Mouse (Mus musculus) adrenal gland, adult 2 months (tissue): ENCODE results near the gene Fuca2. TPM values are rescaled to one million over a fixed set of nuclear protein-coding genes. Genes with fewer than 3 reads are reported as not detected.
"Not testable (repeated sequence)": the region's sequence is repeated elsewhere in the genome, so short reads cannot be mapped to it uniquely, and the experiment has no call there.

Source experiments
- DNase-seq: peaks from one replicate; pipeline ENCODE4 v3.0.0; 2021
- long read RNA-seq: library from polyadenylated mRNA; stranded (forward); transcript quantifications from one replicate; pipeline ENCODE4 v2.0.0, GENCODE M21; 2021
- polyA plus RNA-seq: library from polyadenylated mRNA; depleted of rRNA; stranded (reverse); fragments of >200 nt; gene quantifications from 2 replicates; pipeline ENCODE4 v1.2.3, GENCODE M21; 2012; rRNA removed
- total RNA-seq, 2 experiments: library from RNA; stranded (reverse); gene quantifications; 2 replicates each; pipeline ENCODE4 v1.2.3; 2021

Fuca2 gene
- total RNA-seq (10 to 100 TPM; 19.6 to 22.3 TPM), polyA plus RNA-seq (8.9 and 11.7 TPM in 2 replicates)
- long read RNA-seq, full-length matches to known transcripts, result 17 of 21 reads
- long read RNA-seq, partial matches to known transcripts, result 2 of 21 reads
- long read RNA-seq, other reads (novel, unspliced or antisense), result 2 of 21 reads

- no peak for DNase-seq
These were observed at the start of gene Fuca2 for GRCm38 (mm10) chr10:13499331-13499730. Gene Fuca2, plus strand, starts transcription at chr10:13499540.

- no peak for DNase-seq
These were observed 47.7 kb upstream of the Fuca2 start for GRCm38 (mm10) chr10:13451640-13452039.

- no peak for DNase-seq
These were observed 45.9 kb upstream of the Fuca2 start for GRCm38 (mm10) chr10:13453200-13453990.

GRCm38 (mm10) chr10:13464295-13464694 is 35.0 kb upstream of the Fuca2 start:
- DNase-seq, result not testable (repeated sequence)

- DNase-seq, result peak; percentile 30
These were observed 32.4 kb upstream of the Fuca2 start for GRCm38 (mm10) chr10:13466925-13467324.

GRCm38 (mm10) chr10:13468025-13468529 is 31.3 kb upstream of the Fuca2 start:
- DNase-seq, result not testable (repeated sequence)

- DNase-seq, result no peak
These were observed 29.1 kb upstream of the Fuca2 start for GRCm38 (mm10) chr10:13470236-13470635.

GRCm38 (mm10) chr10:13473287-13473832 is 26.0 kb upstream of the Fuca2 start:
- no peak for DNase-seq

- peak; percentile 59 for DNase-seq
These were observed 25.3 kb upstream of the Fuca2 start, which contains the start of gene Phactr2 for GRCm38 (mm10) chr10:13473833-13474567. Gene Phactr2, minus strand, starts transcription at chr10:13474412.

- DNase-seq, result no peak
These were observed 24.8 kb upstream of the Fuca2 start for GRCm38 (mm10) chr10:13474568-13474955.

GRCm38 (mm10) chr10:13475121-13475520 is 24.2 kb upstream of the Fuca2 start:
- DNase-seq, result no peak

- no peak for DNase-seq
These were observed 20.0 kb upstream of the Fuca2 start for GRCm38 (mm10) chr10:13479341-13479740.

GRCm38 (mm10) chr10:13485958-13486357 is 13.4 kb upstream of the Fuca2 start:
- DNase-seq, result no peak

- DNase-seq, result peak; percentile 53
These were observed 9.7 kb upstream of the Fuca2 start for GRCm38 (mm10) chr10:13489671-13490070.

- no peak for DNase-seq
These were observed 5.2 kb upstream of the Fuca2 start for GRCm38 (mm10) chr10:13493978-13494686.

GRCm38 (mm10) chr10:13496315-13496714 is 3.0 kb upstream of the Fuca2 start:
- no peak for DNase-seq

GRCm38 (mm10) chr10:13500473-13500872 is 1.1 kb downstream of the Fuca2 start:
- no peak for DNase-seq

GRCm38 (mm10) chr10:13500938-13501496 is 1.7 kb downstream of the Fuca2 start:
- peak; percentile 92 for DNase-seq

- not testable (repeated sequence) for DNase-seq
These were observed 2.2 kb downstream of the Fuca2 start for GRCm38 (mm10) chr10:13501533-13501932.

- DNase-seq, result no peak
These were observed 3.0 kb downstream of the Fuca2 start for GRCm38 (mm10) chr10:13502371-13502770.

GRCm38 (mm10) chr10:13521857-13522256 is 22.5 kb downstream of the Fuca2 start:
- DNase-seq, result no peak
